Mouse (Mus musculus): Measurements from ENCODE around the gene Acvrl1.
A peak's percentile ranks its signal among the peaks of the same experiment; 100 is the strongest.

Gene Acvrl1

DNA sequence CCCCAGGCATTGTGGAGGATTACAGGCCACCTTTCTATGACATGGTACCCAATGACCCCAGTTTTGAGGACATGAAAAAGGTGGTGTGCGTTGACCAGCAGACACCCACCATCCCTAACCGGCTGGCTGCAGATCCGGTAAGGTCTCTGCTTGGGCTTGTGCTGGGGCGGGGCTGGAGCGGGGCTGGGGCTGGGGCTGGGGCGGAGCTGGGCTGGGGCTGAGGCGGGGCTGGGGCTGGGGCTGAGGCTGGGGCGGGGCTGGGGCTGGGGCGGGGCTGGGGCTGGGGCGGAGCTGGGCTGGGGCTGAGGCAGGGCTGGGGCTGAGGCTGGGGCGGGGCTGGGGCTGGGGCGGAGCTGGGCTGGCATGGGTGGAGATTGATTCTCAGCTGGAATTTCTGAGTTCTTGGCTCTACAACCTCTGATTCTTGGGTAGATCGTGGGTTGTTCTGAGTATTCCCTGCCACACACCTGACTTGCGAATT lies 12.8 kb downstream of the Acvrl1 start:
- DNase-seq (ENCODE audit: low read depth, low spot score): no peak

DNA sequence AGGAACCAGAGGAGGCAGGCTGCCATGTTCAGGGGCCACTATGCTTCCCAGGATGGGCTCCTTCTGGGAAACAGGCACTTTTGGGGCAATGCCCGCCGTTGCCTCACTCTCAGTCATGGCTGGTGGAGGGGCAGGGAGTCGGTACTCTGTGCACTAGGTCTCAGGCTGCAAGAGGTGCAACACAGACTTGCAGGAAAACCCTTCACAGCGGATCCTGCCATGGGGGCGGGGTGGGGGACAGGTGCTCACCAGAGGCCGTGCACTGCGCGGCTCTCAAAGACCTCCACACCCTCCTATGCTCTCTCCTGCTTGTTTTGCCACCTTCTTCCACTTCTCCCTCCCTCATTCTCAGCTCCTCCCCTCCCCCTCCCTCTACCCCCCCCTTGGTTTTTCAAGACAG lies 14.3 kb downstream of the Acvrl1 start:
- no peak for DNase-seq (ENCODE audit: low read depth, low spot score)

DNA sequence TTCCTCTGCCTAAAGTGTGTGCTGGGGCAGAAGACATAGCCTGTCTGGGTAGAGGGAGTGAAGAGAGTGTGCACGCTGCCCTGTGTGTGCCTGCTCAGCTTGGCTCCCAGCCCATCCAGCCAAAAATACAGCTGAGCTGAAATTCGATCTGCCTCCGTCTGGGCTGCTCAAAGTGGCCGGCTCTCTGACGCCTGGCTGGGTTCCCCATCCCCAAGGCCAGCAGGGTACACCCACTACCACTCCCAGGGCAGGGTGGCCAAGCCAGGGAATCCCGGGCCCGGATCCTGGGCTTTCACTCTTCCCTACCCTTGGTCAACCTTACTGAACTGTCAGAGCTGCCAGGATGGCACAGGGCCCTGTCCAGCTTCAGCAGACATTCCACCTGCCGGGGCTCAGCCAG lies 15.2 kb downstream of the Acvrl1 start:
- no peak for DNase-seq (ENCODE audit: low read depth, low spot score)

DNA sequence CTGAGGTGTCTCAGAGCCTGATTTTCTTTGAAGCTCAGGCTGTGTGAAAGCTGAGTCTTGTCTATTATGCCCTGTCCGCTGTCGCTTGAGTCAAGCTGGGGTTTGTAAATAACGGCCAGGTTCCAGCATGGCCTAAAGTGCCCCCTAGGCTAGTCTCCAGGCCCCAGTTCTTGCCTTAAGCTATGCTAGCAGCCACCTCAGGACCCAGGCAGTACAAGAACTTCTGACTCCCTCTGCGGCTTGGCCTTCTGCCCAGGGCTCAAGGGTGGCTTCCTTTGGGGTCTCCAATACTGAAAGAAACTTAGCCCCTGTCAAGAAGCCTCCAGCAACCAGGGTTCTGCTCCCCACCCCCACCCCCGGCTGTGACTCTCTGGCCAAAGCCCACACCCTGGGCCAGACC lies 15.9 kb downstream of the Acvrl1 start:
- no peak for DNase-seq (ENCODE audit: low read depth, low spot score)

DNA sequence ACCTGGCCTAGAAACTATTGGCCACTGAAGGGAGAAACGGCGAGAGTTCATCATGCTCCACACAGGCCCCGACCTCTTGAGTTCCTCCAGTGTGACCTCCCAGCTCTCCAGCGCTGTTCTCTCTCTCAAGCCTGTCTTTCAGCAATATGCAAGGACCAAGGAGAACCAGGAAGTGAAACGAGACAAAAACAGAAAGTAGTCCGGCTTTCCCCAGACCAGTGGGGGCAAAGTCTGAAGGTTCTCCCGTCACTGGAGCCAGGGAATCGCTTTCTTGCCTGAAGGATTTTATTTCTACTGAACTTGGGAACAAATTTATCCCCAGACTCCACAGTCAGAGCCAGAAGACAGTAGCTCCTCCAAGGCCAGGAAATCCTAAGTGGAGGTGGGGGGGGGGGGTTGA lies 16.5 kb downstream of the Acvrl1 start:
- no peak for DNase-seq (ENCODE audit: low read depth, low spot score)

DNA sequence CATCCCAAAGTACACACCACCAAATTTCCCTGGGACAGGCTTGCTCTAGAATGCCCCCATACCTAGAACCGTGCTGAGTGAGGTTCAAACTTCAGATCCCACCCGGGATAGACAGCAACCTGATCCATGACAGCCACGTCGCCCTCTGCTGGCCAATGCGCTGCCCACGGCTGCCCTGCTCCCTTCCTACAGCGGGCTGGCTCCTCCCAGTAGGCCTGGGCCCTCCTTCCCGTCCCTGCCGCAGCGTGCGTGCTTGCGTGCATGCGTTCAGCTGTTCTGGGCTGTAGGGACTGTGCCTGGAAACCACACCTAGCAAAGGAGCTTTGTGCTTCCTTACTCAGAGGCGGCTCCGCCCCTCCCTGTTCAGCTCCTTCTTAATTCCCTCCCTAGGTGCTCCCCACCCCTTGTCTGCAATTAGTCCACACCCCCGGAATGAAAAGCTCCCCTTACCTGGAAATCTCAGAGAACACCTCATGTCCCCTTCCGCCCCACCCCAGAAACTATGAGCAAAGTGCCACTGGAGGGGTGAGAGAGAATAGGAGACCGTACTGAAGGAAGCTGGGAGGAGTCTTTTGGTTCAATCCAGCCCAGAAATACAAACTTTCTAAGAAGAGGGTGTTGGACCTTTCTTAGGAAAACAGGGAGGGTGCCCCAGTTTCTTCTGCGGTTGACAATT lies 17.2 kb downstream of the Acvrl1 start:
- peak; percentile 87 for DNase-seq (ENCODE audit: low read depth, low spot score)

DNA sequence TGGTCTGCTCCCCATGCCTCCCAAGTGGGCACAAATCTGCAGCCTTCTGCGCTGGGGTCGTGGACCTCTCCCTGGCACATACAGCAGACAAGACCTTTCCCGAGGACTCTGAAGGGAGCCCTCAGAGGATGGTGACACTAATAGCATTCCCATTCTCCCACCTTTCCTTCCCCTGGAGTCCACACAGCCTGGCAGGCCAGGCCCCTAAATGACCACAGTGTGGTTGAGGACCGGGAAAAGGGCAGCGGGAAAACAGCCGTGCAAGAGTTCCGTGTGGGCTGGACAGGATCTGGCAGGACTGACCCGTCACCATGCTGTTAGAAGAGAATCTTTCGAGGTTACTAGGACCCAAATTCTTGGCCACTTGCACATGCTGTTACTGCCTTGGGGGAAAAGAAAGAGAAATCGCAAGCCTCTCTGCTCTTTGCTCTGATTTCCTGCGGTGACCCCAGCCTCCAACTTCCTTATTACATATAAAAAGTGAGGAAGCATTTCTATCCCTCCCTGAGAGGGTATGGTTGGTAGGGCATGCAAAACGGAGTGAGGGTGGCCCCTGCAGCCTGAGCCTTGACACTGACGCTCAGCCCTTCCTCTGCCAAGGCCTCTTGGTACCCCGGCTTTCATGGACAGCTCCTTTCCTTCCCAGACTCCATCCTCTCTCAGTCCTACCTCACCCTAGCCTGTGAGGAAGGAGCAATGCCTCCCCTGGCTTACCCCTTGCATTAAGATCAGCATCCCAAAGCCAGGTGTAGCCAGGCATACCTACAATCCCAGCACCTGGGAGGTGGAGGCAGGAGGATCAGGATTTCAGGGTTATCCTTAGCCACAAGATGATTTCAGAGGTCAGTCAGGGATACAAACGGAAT lies 18.0 kb downstream of the Acvrl1 start:
- no peak for DNase-seq (ENCODE audit: low read depth, low spot score)

DNA sequence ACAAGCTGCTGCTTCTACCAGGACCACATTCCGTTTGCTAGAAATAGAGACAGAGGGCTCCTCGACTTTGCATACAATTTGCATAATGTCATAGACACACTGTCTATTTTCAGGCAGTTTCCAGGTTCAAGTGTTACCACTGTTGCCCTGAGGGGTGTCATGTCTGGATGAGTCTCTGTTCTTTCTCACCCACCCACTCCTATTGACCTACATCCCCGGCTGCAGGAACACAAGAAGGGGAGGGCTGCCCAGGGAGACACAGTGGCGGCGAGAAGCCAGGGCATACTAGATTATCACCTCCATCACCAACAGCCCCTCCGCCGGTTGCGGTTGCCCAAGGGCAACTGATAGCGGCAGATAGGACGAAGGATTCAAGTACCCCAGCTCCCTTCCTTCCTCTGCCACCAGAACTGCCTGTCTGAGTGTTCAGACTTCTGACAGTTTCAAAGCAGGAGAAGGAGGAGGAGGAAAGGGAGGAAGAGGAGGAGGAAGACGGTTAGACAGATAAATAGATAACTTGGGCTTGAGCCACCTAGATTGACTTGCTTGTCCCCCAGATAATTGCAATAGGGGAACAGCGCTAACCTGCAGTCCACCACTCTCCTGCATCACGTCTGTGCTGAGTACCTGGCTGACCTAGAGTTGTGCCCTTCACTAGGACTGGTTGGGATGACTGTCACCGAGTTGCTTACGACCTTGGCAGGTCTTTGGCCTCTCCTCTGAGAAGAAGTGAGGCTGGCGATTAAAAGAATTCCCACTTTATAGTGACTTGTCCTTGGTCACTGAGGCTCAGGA lies 19.0 kb downstream of the Acvrl1 start:
- no peak for DNase-seq (ENCODE audit: low read depth, low spot score)

DNA sequence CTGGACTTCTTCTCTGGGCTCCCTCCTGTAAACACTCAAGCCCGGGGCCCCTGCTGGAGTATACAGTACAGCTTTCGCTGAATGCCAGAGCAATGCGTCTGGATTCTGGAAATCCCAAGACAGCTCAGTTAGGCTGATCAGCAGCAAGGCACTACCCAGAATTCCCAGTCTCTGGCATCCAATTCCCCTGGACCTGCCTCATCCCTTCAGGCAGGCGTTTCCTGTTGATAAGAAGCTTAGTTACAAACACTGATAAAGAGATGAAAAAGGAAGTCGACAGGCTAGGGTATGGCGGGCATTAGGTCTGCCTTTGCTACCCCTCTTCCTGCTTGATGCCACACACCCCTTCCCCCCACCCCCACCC lies 19.6 kb downstream of the Acvrl1 start:
- no peak for DNase-seq (ENCODE audit: low read depth, low spot score)

DNA sequence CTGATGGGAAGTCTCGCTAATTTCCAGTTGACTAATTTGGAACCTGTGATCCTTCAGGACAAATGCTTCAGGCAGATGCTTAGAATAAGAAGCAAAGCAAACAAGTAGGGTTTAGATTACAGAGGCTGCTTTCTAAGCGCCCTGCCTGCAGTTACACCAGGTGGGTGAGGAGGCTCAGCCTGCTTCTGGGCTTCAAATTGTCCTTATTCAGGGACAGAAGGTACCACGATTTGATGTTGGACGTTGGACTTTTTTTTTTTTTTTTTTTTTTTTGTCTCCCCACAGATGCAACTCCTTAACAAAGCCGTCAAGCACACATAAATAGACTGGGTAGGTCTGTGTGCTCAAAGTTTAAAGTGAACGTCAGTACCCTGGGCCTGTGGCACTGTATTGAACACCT lies 20.3 kb downstream of the Acvrl1 start:
- no peak for DNase-seq (ENCODE audit: low read depth, low spot score)

DNA sequence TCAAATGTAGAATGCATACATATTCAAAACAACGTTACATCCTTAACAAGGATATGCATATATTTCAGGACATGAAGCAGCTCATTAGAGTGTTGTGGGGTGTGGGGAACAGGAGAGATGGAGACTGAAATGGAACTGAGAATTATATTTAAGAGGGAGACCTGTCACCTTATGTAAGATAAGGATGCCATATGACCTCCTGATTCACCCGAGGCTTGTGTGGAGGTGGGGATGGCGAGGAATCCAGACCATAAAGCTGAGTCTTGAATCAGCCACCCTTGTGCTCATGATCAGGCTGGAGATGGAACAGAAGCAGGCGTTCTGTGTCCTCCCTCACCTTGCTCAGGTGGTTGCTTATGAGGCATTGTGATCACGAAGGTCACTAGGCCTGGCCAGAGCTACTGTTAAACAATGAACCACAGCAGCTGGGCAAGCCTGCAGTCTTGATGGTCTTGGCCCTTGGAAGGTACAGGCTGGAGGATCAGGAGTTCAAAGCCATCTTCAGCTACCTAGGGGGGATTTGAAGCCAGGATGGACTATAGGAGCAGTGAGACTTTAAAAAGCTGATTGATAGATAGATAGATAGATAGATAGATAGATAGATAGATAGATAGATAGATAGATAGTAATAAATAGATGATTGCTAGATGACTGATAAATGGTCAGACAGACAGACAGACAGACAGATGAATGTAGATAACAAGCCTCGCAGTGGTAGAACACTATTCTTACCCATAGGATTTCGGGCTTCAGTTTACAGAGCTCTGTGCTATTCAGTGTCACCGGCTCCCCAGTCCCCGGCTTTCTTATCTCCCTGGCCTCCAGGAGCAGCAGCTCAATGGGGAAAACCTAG lies 23.3 kb downstream of the Acvrl1 start:
- no peak for DNase-seq (ENCODE audit: low read depth, low spot score)

DNA sequence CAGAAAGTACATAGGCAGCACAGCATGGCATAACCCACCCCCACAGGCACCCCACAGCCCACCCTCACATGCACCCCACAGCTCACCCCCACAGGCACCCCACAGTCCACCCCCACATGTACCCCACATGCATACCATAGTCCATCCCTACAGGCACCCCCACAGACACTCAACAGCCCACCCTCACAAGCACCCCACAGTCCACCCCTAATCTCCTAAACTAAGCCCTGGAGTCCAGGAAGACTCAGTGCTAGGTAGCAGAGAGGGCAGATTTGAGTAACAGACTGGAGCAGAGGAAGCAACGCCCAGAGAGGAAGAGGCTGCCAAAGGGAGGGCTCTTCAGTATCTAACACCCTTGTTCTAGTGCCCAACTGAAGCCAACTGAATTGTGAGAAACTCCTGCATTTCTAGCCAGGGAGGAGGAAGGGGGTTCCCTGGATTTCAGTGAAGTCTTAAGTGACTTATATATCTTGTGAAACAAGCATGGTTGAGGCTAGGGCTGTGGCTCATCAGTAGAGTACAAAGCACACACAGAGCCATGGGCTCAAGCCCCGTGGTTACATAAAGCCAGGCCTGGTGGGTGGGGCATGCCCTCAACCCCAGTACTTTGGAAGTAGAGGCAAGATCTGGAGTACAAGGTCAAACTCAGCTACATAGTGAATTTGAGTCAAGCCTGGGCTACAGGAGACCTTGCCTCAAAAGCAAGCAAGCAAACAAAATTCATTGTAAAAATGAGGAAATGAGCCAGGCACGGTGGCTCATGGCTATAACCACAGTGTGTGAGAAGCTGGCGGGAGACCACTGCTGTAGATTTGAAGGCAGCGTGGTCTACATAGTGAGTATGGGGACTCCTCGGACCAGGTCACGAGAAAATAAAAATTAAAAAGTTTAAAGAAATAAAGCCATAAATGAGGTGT lies 26.6 kb downstream of the Acvrl1 start:
- no peak for DNase-seq (ENCODE audit: low read depth, low spot score)

DNA sequence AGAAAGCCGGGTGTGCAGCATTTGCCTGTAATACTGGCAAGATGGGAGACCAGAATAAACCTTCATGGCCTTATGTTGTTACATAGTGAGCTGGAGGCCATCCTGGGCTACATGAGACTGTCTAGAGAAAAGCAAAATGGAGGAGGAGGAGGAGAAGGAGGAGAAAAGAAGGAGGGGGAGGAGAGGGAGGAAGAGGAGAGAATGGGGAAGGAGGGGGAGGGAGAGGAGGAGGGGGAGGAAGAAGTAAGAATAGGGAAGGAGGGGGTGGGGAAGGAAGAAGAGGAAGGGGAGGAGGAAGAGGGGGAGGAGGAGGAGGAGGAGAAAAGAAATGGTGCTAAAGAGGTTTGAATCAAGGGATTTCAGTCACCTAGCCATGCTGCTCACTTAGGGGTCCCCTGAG lies 31.8 kb downstream of the Acvrl1 start:
- no peak for DNase-seq (ENCODE audit: low read depth, low spot score)

DNA sequence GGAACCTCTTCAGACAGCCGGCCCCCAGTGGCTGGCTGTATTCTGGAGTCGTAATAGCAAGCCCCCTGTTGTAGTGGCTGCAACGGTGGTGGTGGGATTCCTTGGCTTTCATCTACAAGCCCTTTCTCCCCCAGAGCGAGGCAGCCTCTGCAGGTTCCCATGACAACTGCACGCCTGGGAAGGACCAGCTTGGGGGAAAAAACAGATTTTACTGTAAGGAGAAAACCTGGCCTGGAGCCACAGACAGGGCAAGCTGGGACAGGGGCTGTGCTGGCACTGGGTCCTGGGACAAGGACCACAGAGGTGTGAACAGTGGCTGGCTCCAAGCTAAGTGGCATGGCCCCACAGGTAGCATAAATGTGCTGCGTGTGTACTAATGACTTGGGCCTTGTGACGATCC lies 32.3 kb downstream of the Acvrl1 start:
- DNase-seq (ENCODE audit: low read depth, low spot score): no peak

DNA sequence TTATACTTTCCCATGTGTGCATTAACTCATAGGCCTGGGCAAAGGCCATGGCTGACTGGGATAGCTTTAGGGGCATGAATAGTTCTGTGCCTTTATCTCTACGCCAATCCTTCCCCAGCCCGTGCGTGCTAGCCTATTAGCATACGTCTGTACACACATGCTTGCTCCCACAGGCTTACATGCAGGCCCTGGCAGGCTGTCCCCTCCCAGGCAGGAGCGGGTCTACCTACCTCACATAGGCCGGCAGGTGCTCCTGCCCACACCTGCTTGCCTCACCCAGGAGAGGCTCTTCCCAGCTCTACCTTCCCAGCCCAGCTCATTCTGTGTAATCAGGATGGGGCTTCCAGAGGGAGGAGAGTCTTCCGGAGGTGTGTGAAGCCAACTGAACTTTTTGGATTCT lies 33.2 kb downstream of the Acvrl1 start:
- no peak for DNase-seq (ENCODE audit: low read depth, low spot score)

DNA sequence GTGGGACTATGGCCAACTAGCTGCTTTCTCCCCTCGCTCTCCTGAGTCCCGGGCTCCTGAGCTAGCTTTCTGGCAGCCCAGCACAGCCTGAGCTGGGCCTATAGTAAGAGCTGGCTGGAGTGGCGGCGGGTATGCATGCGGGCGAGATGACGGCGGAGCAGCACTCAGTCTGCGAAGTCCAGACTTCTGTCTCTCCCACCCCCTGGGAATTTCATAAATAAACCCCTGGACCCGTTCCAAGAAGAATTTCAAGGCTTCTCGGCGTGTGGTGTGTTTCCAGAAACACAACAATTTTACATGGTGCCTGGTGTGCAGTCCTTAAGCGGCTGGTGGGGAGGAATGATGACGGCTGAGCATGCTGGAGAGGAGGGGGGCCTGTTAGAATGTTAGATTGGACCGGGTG lies 34.7 kb downstream of the Acvrl1 start:
- DNase-seq (ENCODE audit: low read depth, low spot score): no peak

DNA sequence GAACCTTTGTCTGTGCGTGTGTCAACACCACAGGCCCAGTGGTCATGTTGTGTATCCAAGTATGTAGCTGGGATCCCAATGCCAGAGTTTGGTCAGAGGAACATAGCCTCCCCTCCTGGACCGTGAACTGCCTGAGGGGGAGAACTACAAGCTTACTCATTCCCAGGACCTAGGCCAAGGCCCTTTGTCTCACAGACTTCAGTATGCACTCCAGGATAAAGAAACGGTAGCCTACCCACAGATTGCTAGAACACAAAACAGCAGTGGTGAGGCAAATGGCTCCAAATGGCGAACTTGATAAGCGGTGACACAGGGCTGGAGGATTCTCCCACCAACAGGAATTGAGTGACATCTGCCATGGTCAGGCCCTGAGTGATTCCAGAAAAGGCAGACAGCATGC lies 35.5 kb downstream of the Acvrl1 start:
- DNase-seq (ENCODE audit: low read depth, low spot score): no peak

DNA sequence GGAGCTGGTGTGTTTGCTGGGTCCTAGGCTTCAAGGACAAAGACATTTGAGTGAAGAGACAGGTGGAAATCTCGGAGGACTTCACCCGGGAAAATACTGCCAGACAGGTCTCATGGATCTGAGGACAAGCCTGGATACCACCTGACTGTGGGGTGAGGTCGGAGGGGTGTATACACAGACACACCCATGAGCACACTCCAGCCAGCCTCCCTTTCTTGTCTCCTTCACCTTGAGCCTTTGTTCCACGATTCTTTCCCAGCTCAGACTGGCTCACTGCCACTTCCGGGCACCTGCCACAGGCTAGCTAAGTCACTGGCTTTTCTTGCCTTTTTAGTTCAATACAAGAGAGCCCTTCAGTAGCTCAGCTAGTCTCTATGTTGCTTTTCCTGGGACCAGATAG lies 36.0 kb downstream of the Acvrl1 start:
- no peak for DNase-seq (ENCODE audit: low read depth, low spot score)

DNA sequence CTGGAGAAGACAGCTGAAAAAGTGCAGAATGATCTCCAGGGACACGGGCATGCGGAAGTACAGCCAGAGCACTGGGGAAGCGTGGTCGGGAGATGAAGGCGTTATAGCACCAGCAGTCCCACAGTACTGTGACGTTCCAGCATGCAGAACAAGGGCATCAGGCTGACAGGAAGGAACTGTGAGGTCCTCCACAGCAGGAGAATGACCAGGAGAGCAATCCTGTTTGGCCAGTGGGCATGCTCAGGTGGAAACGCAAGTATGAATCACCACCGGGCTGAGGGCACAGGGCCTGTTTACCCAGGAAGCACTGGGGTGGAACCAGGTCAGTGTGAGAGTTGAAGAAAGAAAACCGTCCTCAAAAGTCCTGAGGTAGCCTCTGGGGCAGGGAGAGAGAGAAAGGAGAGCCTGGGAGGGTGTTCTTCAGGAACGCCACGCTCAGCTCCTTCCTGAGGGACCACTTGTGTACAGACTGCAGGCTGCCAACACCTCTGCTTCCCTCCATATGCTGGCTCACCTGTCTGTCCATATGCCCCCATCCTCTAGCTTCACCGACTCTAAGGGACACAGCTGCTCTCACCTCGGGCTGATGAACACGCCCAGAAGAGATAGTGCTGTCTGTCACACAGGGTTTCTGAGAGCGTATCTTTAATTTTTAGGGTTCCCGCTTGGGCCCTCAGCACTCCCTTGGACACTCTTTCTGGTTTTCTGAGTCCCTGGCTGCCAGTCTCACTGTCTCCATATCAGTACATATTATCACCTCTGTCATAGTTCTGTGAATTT lies 37.5 kb downstream of the Acvrl1 start:
- DNase-seq (ENCODE audit: low read depth, low spot score): no peak

DNA sequence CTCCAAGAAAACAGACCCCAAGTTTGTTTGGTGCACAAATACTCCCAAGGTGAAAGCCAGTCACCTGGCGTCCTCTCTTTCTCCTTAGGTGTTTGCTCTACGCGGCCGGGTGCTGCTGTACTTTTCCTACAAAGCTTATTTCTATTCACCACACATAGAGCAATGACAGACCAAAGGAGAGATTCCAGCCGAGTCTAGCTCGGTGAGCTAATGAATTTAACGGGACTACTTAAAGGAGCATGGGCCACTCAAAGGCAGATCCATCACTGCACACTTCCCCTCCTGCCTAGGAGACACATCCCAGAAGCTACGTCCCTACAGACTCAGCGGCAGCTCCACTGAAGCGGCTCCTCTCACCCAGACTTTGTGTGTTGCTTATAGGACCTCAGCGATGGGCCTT lies 39.2 kb downstream of the Acvrl1 start:
- DNase-seq (ENCODE audit: low read depth, low spot score): no peak

Measured in WW6 (cell line).